In genomic region chr3:52758561-52758960, GRCm38 (mm10) we compare ENCODE assay signal across 9 mouse cellular contexts.
DNase-seq lines count a peak whose midpoint lies in the region; ATAC-seq and TF ChIP-seq lines count a peak whose summit lies in the region.
"Had no signal": no experiment of that assay in that cellular context is flagged by ENCODE, and none has a peak within 500 bp of the region (broad histone marks: within the 10 kb centered on the region; RNA-seq: fewer than 3 reads in every experiment).

No protein-coding gene starts in this region.

- H3K4me1 ChIP-seq in heart, postnatal 0 days (ENCODE audit: control insufficient read depth, insufficient read depth) = no peaks in the 10 kb centered on the region

- no peak for TF ChIP-seq EP300 in heart, postnatal 0 days (IDR thresholded peaks at IDR 0.05; ENCODE audit: low read depth)

- H3K27me3 ChIP-seq in heart, postnatal 0 days (ENCODE audit: control insufficient read depth, insufficient read depth, low read length) = no peaks in the 10 kb centered on the region

- WGBS in heart, postnatal 0 days = 17% methylated on average over 2 of the region's 2 CpGs

- no peak overlapping the region for H3K4me2 ChIP-seq in heart, postnatal 0 days (ENCODE audit: low read depth, low read length)

- H3K9ac ChIP-seq in heart, postnatal 0 days (replicated peaks; ENCODE audit: low read depth, low read length) = no peak overlapping the region

- no peaks in the 10 kb centered on the region for H3K36me3 ChIP-seq in heart, postnatal 0 days (replicated peaks; ENCODE audit: control insufficient read depth, insufficient read depth, low read length)

- H3K27ac ChIP-seq in heart, postnatal 0 days (ENCODE audit: low read depth) = no peak overlapping the region
- H3K27ac ChIP-seq: macrophage had no signal

- DNase-seq in adrenal gland, adult (ENCODE audit: inconsistent age in 2 of 2, low spot score in 1 of 2) = peak; percentile 60 to 88
- DNase-seq in adrenal gland, postnatal 4 days (ENCODE audit: low spot score in 2 of 2) = no peak
- peak; percentile 30 for DNase-seq in right cerebral cortex, adult 18-20 months
- DNase-seq in right cerebral cortex, postnatal 36 days (ENCODE audit: low spot score in 2 of 2) = no peak
- DNase-seq in cerebellum, adult 8-10 months = peak; percentile 68
- DNase-seq in heart, postnatal 0 days (ENCODE audit: low spot score) = peak; percentile 50
- DNase-seq in lung, postnatal 10 days = peak; percentile 77
- DNase-seq in urinary bladder, postnatal 36 days (ENCODE audit: low spot score in 2 of 2) = peak; percentile 25 to 56

- ATAC-seq in heart, postnatal 0 days (ENCODE audit: insufficient read depth, low read depth) = no peak

- H3K4me3 ChIP-seq in heart, postnatal 0 days (ENCODE audit: low read depth, low read length) = no peak overlapping the region

- no peaks in the 10 kb centered on the region for H3K9me3 ChIP-seq in heart, postnatal 0 days (replicated peaks; ENCODE audit: control insufficient read depth, low read length)

- TF ChIP-seq CTCF in heart, postnatal 0 days (IDR thresholded peaks at IDR 0.05; ENCODE audit: low read depth) = peak; percentile 61

Comparison
In these comparisons a context has a peak if more than half of its experiments do, and no peak if none do; other contexts are left out.
1. DNase-seq: peak in adrenal gland, adult (2 of 2), right cerebral cortex, adult 18-20 months (single experiment), cerebellum, adult 8-10 months (single experiment), heart, postnatal 0 days (single experiment), lung, postnatal 10 days (single experiment) and urinary bladder, postnatal 36 days (2 of 2); none in adrenal gland, postnatal 4 days (0 of 2) and right cerebral cortex, postnatal 36 days (0 of 2).